Mouse (Mus musculus) cortical plate, adult 2 months (tissue): ENCODE data around the gene Apoa4.

Source experiments
- CTCF ChIP-seq: fragments of 200-500 bp; IDR thresholded peaks from 2 replicates; pipeline ENCODE4 v1.5.1; 2011; ENCODE audit warnings: mild to moderate bottlenecking, control low read depth, low read length; ENCODE audit not compliant: insufficient read depth; ENCODE audit errors: extremely low read depth
- POLR2A ChIP-seq: fragments of 200-500 bp; IDR thresholded peaks from 2 replicates; pipeline ENCODE4 v1.6.1; 2011; ENCODE audit warnings: mild to moderate bottlenecking, low read length, control low read depth; ENCODE audit not compliant: insufficient read depth; ENCODE audit errors: extremely low read depth

- TF ChIP-seq CTCF (no peak), POLR2A (no peak)
Measured at GRCm38 (mm10) chr9:46235649-46236048, 4.8 kb upstream of the Apoa4 start.
